Mouse (Mus musculus) T-helper 17 cell (primary cell): ENCODE measurements at regions not wholly inside any gene's neighbourhood (a gene's known extent, or its start where the extent isn't known, plus 50 kb on each side); places are given as distances from the start of the nearest gene placed in this dataset.

ENCODE experiments used
- in situ Hi-C, 2 experiments: fragments of 300-600 bp; cut with MboI, MseI; formaldehyde crosslinking; loops; 1 replicate in 1 of 2; 2 replicates in 1 of 2; pipeline ENCODE4 v1.15.1; 2025; ENCODE audit warnings: high pct_unique_total_duplicates in 2 of 2

DNA sequence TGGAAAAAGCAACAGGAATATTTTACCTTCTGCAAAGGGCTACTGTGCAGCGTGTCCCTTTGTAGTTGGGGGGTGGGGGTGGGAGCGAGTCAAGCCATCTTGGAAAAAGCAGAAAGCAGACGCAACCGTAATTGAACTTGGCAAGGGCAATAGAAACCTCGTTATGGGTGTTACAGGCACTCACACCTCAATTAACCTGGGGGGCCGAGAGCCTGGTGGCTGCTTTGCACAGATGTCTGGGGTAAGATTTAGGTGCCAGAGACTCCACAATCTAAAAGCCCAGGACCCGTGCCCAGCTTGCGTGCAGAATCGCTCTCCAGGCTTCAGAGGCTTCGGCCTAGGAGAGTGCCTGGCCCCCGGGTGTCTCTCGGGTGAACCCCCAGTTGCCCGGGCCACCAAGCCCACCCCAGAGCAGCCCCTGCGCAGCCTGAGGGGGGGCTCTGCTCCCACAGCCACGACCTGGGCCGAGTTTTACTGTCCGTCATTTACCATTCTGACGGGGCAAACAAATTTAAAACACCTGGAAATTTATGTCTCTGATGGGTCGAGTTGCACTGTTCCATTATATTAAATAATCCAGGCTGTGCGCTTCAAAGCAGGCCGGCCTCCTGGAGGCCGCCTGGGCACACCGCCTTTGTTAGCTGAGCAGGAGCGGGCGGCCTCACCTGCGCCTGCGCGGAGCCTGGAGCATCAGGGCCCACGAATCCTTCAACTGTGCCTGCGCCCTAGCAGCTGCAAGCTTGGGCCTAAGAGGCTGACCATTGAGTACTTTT is 212.4 kb downstream of the Srbd1 start:
- in situ Hi-C loops = no loop called here

- in situ Hi-C loops = no loop called here
Measured at GRCm38 (mm10) chr17:85931955-85932354, 213.0 kb downstream of the Srbd1 start.

DNA sequence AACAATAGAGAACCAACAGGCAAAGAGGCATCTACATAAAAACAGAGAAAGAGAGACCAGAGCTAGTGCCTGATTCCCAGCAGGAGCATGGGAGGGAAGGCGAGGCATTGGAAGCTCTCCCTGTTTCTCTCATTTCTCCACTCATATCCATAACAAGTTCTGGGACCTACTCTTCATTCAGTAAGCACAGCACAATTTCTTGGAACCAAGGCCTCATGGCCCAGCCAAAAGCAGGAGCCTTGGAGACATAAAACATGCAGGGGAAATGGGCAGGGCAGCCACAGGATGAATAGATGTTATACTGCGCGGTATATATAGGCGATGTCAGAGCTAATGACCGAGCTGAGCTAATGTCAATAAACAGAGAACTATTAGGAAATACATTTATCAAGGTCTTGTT is 214.2 kb downstream of the Srbd1 start:
- in situ Hi-C loops = no loop called here

DNA sequence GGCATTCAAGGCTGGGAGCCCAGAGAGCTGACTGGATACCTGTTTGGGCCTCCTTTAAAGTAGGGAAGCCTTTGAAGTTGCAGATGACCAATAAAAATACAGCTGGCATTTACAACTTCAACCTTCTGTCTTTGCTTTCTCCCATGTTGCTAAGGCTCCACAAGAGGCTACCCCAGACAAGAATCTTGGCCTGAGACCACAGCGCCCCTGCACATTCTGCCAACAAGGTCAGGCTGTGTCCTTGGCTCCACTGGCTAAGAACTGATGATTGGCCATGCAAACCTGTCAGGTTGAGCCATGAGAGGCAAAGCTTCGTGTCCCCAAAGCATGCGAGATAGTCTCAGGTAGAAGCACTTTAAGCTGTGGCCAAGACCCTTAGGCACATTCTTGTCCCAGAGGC is 214.6 kb downstream of the Srbd1 start:
- in situ Hi-C loops = no loop called here

GRCm38 (mm10) chr17:85929699-85930286 is 215.2 kb downstream of the Srbd1 start:
- in situ Hi-C loops = no loop called here

- in situ Hi-C loops = no loop called here
Measured at GRCm38 (mm10) chr17:85928543-85928942, 216.4 kb downstream of the Srbd1 start.

DNA sequence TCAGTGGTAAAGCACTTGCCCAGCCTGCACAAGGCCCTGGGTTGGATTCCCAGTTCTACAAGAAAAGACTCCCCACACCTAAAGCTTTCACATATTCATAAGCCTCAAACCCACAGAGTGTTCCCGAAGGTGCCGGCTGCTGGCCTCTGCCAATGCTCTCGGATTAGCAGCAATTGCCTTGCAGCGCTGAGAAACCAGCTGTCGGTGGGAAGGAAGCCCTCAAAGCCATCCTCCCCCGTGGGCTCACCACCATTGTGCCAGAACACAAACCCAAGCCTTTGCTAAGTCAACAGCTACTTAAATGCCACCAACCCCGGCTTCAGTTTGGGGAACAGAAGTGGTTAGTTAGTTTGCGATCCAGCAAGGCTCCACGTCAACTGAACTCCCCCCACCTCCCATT is 217.7 kb downstream of the Srbd1 start:
- in situ Hi-C loops = no loop called here

GRCm38 (mm10) chr17:85926044-85926443 is 218.9 kb downstream of the Srbd1 start:
- in situ Hi-C loops = no loop called here

DNA sequence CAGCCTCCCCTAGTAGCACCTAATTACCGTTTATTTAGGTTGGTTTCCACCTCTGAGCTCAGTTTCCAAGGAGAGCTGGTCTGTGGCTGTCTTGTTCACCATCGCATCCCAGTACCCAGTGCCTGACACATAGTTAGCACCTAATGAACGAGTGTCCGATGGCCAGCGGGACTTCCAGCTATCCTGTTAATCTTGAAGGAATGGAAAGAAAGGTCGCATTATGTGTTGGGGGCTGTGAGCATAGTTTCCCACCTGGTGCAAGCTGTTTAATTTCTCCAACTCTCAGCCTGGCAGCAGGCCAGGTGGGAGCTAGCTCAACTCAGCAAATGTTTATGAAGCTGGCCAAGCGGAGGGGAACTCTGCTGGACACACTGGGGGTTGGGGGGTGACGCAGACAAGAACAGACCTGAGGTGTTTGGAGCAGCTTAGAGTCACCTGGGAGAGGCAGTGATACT is 223.7 kb downstream of the Srbd1 start:
- in situ Hi-C loops = no loop called here

- in situ Hi-C loops = no loop called here
Measured at GRCm38 (mm10) chr17:85919868-85920267, 225.1 kb downstream of the Srbd1 start.

DNA sequence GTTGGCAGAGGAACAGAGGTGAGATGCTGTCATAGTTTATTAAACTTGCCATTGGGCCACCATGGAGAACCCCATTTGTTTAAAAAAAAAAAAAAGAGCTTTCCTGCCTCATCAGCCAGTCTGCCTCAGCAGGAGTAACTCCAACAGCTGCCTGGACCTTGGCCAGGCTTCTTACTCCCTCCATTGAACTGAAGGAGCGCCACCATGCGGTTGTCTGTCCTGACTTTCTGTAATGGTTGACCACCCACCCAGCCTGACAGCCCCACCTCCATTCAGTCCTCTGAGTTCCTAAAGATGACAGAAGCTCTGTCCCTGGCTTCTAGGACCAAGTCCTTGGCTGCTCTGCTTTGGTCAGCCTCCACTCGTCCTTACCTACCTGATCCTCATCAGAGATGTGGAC is 227.8 kb upstream of the Six2 start:
- in situ Hi-C loops = no loop called here

GRCm38 (mm10) chr17:85914062-85914461 is 226.0 kb upstream of the Six2 start:
- in situ Hi-C loops = no loop called here

GRCm38 (mm10) chr17:85908709-85909108 is 220.6 kb upstream of the Six2 start:
- in situ Hi-C loops = loop anchor here (10.0 kb wide), 2 partner anchors 56 to 1224 kb away; partner anchors contain the start of gene Abcg5 (in 1 of the 2)

GRCm38 (mm10) chr17:85906597-85907187 is 218.6 kb upstream of the Six2 start:
- in situ Hi-C loops = loop anchor here (10.0 kb wide), 2 partner anchors 58 to 1222 kb away; partner anchors contain the start of gene Abcg5 (in 1 of the 2)

DNA sequence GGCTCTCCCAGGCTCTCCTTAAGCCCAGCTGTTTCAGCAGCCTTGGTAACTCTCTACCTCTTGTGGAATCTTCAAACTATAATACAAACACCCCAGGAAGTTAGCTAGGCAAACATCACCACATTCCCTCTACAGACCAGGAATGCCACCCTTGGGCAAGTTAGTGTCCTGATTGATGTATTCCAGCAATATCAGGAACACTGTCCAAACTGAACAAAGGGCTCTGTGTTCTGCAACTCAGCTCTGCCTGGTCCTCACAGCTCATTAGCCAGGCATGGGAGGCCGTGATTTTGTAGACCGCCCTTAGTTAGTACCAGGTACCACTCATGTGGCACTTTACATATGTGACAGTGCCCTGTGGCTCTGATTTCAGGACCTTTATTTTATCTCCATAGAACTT is 214.5 kb upstream of the Six2 start:
- in situ Hi-C loops = loop anchor here (10.0 kb wide), 2 partner anchors 62 to 1218 kb away; partner anchors contain the start of gene Abcg5 (in 1 of the 2)

GRCm38 (mm10) chr17:85899096-85899495 is 211.0 kb upstream of the Six2 start:
- in situ Hi-C loops = loop anchor here in 1 of 2 experiments (10.0 kb wide), 2 partner anchors 654 to 1684 kb away; no protein-coding TSS in a partner anchor

GRCm38 (mm10) chr17:85895978-85896377 is 207.9 kb upstream of the Six2 start:
- in situ Hi-C loops = loop anchor here in 1 of 2 experiments (10.0 kb wide), 2 partner anchors 651 to 1681 kb away; no protein-coding TSS in a partner anchor

DNA sequence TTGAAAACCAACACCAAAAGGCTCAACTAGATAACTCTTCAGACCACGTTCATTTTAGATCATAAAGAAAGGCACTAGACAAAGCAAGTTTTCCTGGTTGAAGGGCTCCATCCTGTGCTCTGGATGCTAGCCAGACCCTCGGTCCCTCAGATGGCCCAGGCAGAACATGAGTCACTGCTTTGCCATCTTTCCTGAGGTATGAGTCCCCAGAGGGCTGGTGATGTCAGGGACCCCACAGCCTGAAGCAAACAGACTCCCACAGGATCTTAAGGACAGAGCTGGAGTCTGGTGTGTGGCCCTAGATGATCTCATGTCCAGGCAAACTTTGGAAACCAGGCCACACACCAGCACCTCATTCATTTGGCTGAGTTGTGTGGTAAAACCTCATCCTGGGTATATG is 203.2 kb upstream of the Six2 start:
- in situ Hi-C loops = loop anchor here in 1 of 2 experiments (10.0 kb wide), 2 partner anchors 646 to 1676 kb away; no protein-coding TSS in a partner anchor

- in situ Hi-C loops = loop anchor here (10.0 kb wide), 3 partner anchors 185 to 1675 kb away; no protein-coding TSS in a partner anchor
Measured at GRCm38 (mm10) chr17:85889746-85890532, 201.9 kb upstream of the Six2 start.

- in situ Hi-C loops = loop anchor here in 1 of 2 experiments (10.0 kb wide), 1 partner anchor 186 kb away; no protein-coding TSS in a partner anchor
Measured at GRCm38 (mm10) chr17:85888568-85889398, 200.7 kb upstream of the Six2 start.
